Comparison of ENCODE assay signal across 32 mouse cellular contexts in the genomic region with DNA sequence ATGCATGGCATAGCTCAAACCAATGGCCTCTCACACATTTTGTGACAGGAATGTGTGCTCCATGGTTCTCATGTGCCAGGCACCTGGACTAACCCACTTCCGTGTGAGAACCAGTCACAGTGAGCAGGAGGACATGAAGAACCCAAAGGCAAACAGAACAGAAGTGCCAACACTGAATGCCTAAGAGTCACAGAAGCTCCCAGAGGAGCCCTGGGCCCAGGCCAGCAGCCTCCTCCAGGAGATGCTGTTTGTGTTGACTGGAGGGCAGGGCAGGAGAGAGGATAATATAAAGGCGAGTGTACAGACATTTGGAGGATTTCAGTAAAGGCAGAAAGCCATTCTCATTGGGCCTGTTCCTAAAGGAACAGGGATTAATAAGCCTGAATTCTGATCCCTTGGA. TPM values are rescaled to one million over a fixed set of nuclear protein-coding genes. Genes with fewer than 3 reads are reported as not detected.
DNase-seq lines count a peak whose midpoint lies in the region; TF ChIP-seq lines count a peak whose summit lies in the region.
"Had no signal": no experiment of that assay in that cellular context is flagged by ENCODE, and none has a peak within 500 bp of the region (broad histone marks: within the 10 kb centered on the region; RNA-seq: fewer than 3 reads in every experiment).

No protein-coding gene starts in this region.

- H3K4me3 ChIP-seq in thymus, adult 2 months (ENCODE audit: control insufficient read depth, insufficient read depth, low read length), result no peak overlapping the region
- H3K4me3 ChIP-seq: embryonic facial prominence, embryonic 10.5 days; embryonic facial prominence, embryonic 15.5 days; forebrain, embryonic 13.5 days; heart, adult 2 months; heart, embryonic 13.5 days; limb, embryonic 12.5 days; liver, embryonic 15.5 days; midbrain, embryonic 15.5 days; neural tube, embryonic 15.5 days had no signal

- TF ChIP-seq POLR2A in thymus, adult 2 months (IDR thresholded peaks at IDR 0.05; ENCODE audit: control insufficient read depth, extremely low read depth, insufficient read depth, low read length, poor library complexity), result no peak

- TF ChIP-seq CTCF in thymus, adult 2 months (IDR thresholded peaks at IDR 0.05; ENCODE audit: borderline replicate concordance, control insufficient read depth, extremely low read depth, insufficient read depth, low read length, poor library complexity), result no peak

- DNase-seq in adipocyte (ENCODE audit: low spot score), result peak; percentile 21
- peak; percentile 75 for DNase-seq in cerebellum, adult 11 months
- DNase-seq in cerebellum, adult 9-10 months, result peak; percentile 90
- DNase-seq in cerebellum, postnatal 36 days, result peak; percentile 80 to 84
- no peak for DNase-seq in right cerebral cortex, postnatal 10 days (ENCODE audit: low spot score in 2 of 2)
- no peak for DNase-seq in gastrocnemius, postnatal 4 days (ENCODE audit: low spot score in 2 of 2)
- DNase-seq in thymus, adult 2 months, result no peak
- DNase-seq: adrenal gland, postnatal 10 days; gastrocnemius, postnatal 36 days; heart, adult 2 months; heart, postnatal 10 days; kidney, adult 11 months; kidney, postnatal 14 days; layer of hippocampus, adult 9-11 months; lung, embryonic 14.5 days; lung, postnatal 14 days; thymus, postnatal 4 days had no signal

- H3K27me3 ChIP-seq in thymus, adult 2 months (ENCODE audit: control insufficient read depth, insufficient read depth, low read length), result no peaks in the 10 kb centered on the region
- H3K27me3 ChIP-seq: embryonic facial prominence, embryonic 15.5 days; heart, embryonic 13.5 days; limb, embryonic 12.5 days; liver, embryonic 15.5 days; midbrain, embryonic 15.5 days; neural tube, embryonic 15.5 days had no signal

- H3K27ac ChIP-seq in thymus, adult 2 months (ENCODE audit: control insufficient read depth, insufficient read depth, low read length), result no peak overlapping the region
- H3K27ac ChIP-seq: embryonic facial prominence, embryonic 10.5 days; embryonic facial prominence, embryonic 15.5 days; forebrain, embryonic 13.5 days; heart, adult 2 months; heart, embryonic 13.5 days; hindbrain, embryonic 14.5 days; limb, embryonic 12.5 days; liver, embryonic 15.5 days; midbrain, embryonic 15.5 days; neural tube, embryonic 15.5 days had no signal

- H3K4me1 ChIP-seq in thymus, adult 2 months (replicated peaks; ENCODE audit: control insufficient read depth, insufficient read depth, low read length), result no peaks in the 10 kb centered on the region
- H3K4me1 ChIP-seq: embryonic facial prominence, embryonic 10.5 days; embryonic facial prominence, embryonic 15.5 days; forebrain, embryonic 13.5 days; heart, embryonic 13.5 days; limb, embryonic 12.5 days; liver, embryonic 15.5 days; midbrain, embryonic 15.5 days; neural tube, embryonic 15.5 days had no signal

- WGBS in thymus, adult 2 months, result 87% methylated on average over 2 of the region's 2 CpGs

- H3K36me3 ChIP-seq in thymus, adult 2 months (ENCODE audit: control insufficient read depth, insufficient read depth, low read length), result no peaks in the 10 kb centered on the region
- H3K36me3 ChIP-seq: embryonic facial prominence, embryonic 10.5 days; embryonic facial prominence, embryonic 15.5 days; heart, embryonic 13.5 days; limb, embryonic 12.5 days; liver, embryonic 15.5 days; midbrain, embryonic 15.5 days; neural tube, embryonic 15.5 days had no signal

RNA-seq across cellular contexts. Expression of gene Snap25, which starts 25.0 kb away (rescaled TPM):
- under 1 TPM in 1 of 2 experiments, not detected in 1; 0.15 TPM for total RNA-seq in gastrocnemius, postnatal 4 days (2021)
- 0.08 TPM in 1 of 2 replicates, not detected in the other for polyA plus RNA-seq in thymus, adult 2 months (2012; rRNA removed)
- total RNA-seq: gastrocnemius, adult 18-20 months; gastrocnemius, postnatal 36 days; hematopoietic stem cell, adult 5-6 weeks had no signal
- polyA plus RNA-seq: CD4-positive, CD25-positive, alpha-beta regulatory T cell, adult 4 months; liver, adult 2 months; spleen, adult 2 months; thymus, postnatal 0 days had no signal

Comparison
In these comparisons a context has a peak if more than half of its experiments do, and no peak if none do; other contexts are left out.
1. DNase-seq: peak in adipocyte (single experiment), cerebellum, adult 11 months (single experiment), cerebellum, adult 9-10 months (single experiment) and cerebellum, postnatal 36 days (2 of 2); none in right cerebral cortex, postnatal 10 days (0 of 2), gastrocnemius, postnatal 4 days (0 of 2) and thymus, adult 2 months (single experiment).